In genomic region chr1:155574966-155575673, GRCm38 (mm10) we compare ENCODE assay signal across 8 mouse cellular contexts. TPM values are rescaled to one million over a fixed set of nuclear protein-coding genes. Genes with fewer than 3 reads are reported as not detected.
DNase-seq lines count a peak whose midpoint lies in the region; ATAC-seq and TF ChIP-seq lines count a peak whose summit lies in the region.

No protein-coding gene starts in this region.

- WGBS in liver, postnatal 0 days (ENCODE audit: insufficient replicate concordance) = 38% methylated on average over 7 of the region's 7 CpGs

- H3K27ac ChIP-seq in liver, postnatal 0 days (ENCODE audit: low read depth) = no peak overlapping the region

- no peak overlapping the region for H3K4me3 ChIP-seq in liver, postnatal 0 days (ENCODE audit: low read depth, low read length)

- no peaks in the 10 kb centered on the region for H3K36me3 ChIP-seq in liver, postnatal 0 days (replicated peaks; ENCODE audit: insufficient read depth, low read length)

- ATAC-seq in CD4-positive, CD25-positive, alpha-beta regulatory T cell, adult 4 months = peak; percentile 57
- no peak for ATAC-seq in Patski
- no peak for ATAC-seq in liver, postnatal 0 days

- peak; percentile 72 for TF ChIP-seq CTCF in Patski (IDR thresholded peaks at IDR 0.05)
- peak; percentile 80 for TF ChIP-seq CTCF in liver, postnatal 0 days (IDR thresholded peaks at IDR 0.05; ENCODE audit: low read depth)

- in situ Hi-C loops in Patski (cut with MboI; ENCODE audit: low pct_unique_long_range_greater_than_20kb) = loop anchor here (5.0 to 25.0 kb wide), 2 partner anchors 212 to 788 kb away; no protein-coding TSS in a partner anchor

- TF ChIP-seq EP300 in liver, postnatal 0 days (IDR thresholded peaks at IDR 0.05; ENCODE audit: low read depth) = no peak

- H3K4me2 ChIP-seq in liver, postnatal 0 days (ENCODE audit: low read depth, low read length) = no peak overlapping the region

- CTCF ChIA-PET in Patski (lab: Charles Lee) = interaction anchor here (0.8 to 5.0 kb wide), 16 partner anchors 9 to 221 kb away, joined by 3 to 45 read pairs (median 4); no protein-coding TSS in a partner anchor

- no peaks in the 10 kb centered on the region for H3K9me3 ChIP-seq in liver, postnatal 0 days (ENCODE audit: low read length)

- H3K4me1 ChIP-seq in liver, postnatal 0 days (ENCODE audit: insufficient read depth) = no peaks in the 10 kb centered on the region

- POLR2A ChIA-PET in Patski (lab: Charles Lee) = no interaction called here

- DNase-seq in Patski (ENCODE audit: low read depth, low spot score) = no peak
- peak; percentile 88 to 94 for DNase-seq in cerebellum, postnatal 10 days
- DNase-seq in frontal cortex, postnatal 10 days (ENCODE audit: low spot score in 2 of 2) = peak; percentile 57 to 70
- DNase-seq in kidney, postnatal 14 days = peak; percentile 66
- DNase-seq in liver, postnatal 0 days = peak; percentile 66
- DNase-seq in ovary, postnatal 36 days (ENCODE audit: low spot score) = peak; percentile 43
- DNase-seq in yolk sac, embryonic 10.5 days (ENCODE audit: low spot score) = peak; percentile 29

- no peak overlapping the region for H3K9ac ChIP-seq in liver, postnatal 0 days (replicated peaks)

- no peaks in the 10 kb centered on the region for H3K27me3 ChIP-seq in Patski
- H3K27me3 ChIP-seq in liver, postnatal 0 days (ENCODE audit: insufficient read depth, low read length) = no peaks in the 10 kb centered on the region

RNA-seq across cellular contexts. Expression of gene Acbd6, which starts 17.2 kb away (rescaled TPM):
- 10 to 100 TPM in 1 of 2 experiments, 1 to 10 TPM in 1; 3.2 to 13.0 TPM for polyA plus RNA-seq in CD4-positive, CD25-positive, alpha-beta regulatory T cell, adult 4 months (2017; shearing (Covaris generic))
- 105 TPM for polyA plus RNA-seq in Patski (2021)
- polyA plus RNA-seq in liver, postnatal 0 days (2015; fragmentation: Nextera tagmentation; extraction: Ambion mirVana) = 34.3 and 38.3 TPM in 2 replicates
